Mouse (Mus musculus) hindbrain, embryonic 11.5 days (tissue): ENCODE data around the gene Gabpa. TPM values are rescaled to one million over a fixed set of nuclear protein-coding genes. Genes with fewer than 3 reads are reported as not detected.

ENCODE experiments used
- ATAC-seq: fragments of 200-750 bp; cut with Nextera tagmentation; 2 replicates; pipeline ENCODE4 v1.8.0; 2017; ENCODE audit warnings: mild to moderate bottlenecking, moderate TSS enrichment, moderate library complexity; ENCODE audit not compliant: low FRiP score
- DNase-seq: peaks from one replicate; pipeline ENCODE4 v3.0.0-alpha.2; 2015; ENCODE audit warnings: low spot score
- H3K27ac ChIP-seq: fragments of 300-500 bp; sonication (generic); 2 replicates; pipeline ENCODE4 v1.5.1; 2014; ENCODE audit warnings: mild to moderate bottlenecking, low read depth, low read length
- H3K27me3 ChIP-seq: fragments of 300-500 bp; sonication (generic); 2 replicates; pipeline ENCODE4 v1.6.1; 2014; ENCODE audit warnings: mild to moderate bottlenecking, low read length, moderate library complexity, mixed read lengths; ENCODE audit not compliant: control insufficient read depth, insufficient read depth
- H3K36me3 ChIP-seq: fragments of 300-500 bp; sonication (generic); 2 replicates; pipeline ENCODE4 v1.6.1; 2014; ENCODE audit warnings: mild to moderate bottlenecking, low read length, moderate library complexity, mixed read lengths; ENCODE audit not compliant: control insufficient read depth, insufficient read depth
- H3K4me1 ChIP-seq: fragments of 300-500 bp; sonication (generic); replicated peaks from 2 replicates; pipeline ENCODE4 v1.6.1; 2014; ENCODE audit warnings: low read length, mixed read lengths; ENCODE audit not compliant: control insufficient read depth, insufficient read depth
- H3K4me2 ChIP-seq: fragments of 300-500 bp; sonication (generic); replicated peaks from 2 replicates; pipeline ENCODE4 v1.6.1; 2014; ENCODE audit warnings: mild to moderate bottlenecking, low read depth, low read length
- H3K4me3 ChIP-seq: fragments of 300-500 bp; sonication (generic); 2 replicates; pipeline ENCODE4 v1.5.1; 2014; ENCODE audit warnings: low read depth, low read length
- H3K9ac ChIP-seq: fragments of 300-500 bp; sonication (generic); 2 replicates; pipeline ENCODE4 v1.6.1; 2014; ENCODE audit warnings: low read depth, low read length
- H3K9me3 ChIP-seq: fragments of 300-500 bp; sonication (generic); 2 replicates; pipeline ENCODE4 v1.6.1; 2016; ENCODE audit warnings: low read length; ENCODE audit not compliant: control insufficient read depth
- WGBS: fragments of 180-500 bp; shearing (Covaris S2); extraction: QIAGEN DNeasy Blood & Tissue Kit; methylation state at CpG from one replicate; pipeline ENCODE4 v1.1.7; 2014; 5-methylcytosine and 5-hydroxymethylcytosine counted together
- polyA plus RNA-seq: library from polyadenylated mRNA; unstranded; fragments of >200 nt; fragmentation: Nextera tagmentation; extraction: Ambion mirVana; gene quantifications from 2 replicates; pipeline ENCODE4 v1.2.1, GENCODE M21; 2014

The Gabpa gene
- polyA plus RNA-seq, 1 experiment from 2014 or later = 34.8 TPM

- no peaks in the 10 kb centered on the region for H3K9me3 ChIP-seq
- ATAC-seq (no peak), DNase-seq (no peak)
- H3K4me3 ChIP-seq = no peak overlapping the region
- H3K27ac ChIP-seq = no peak overlapping the region
- 91% methylated on average over 7 of the region's 7 CpGs for WGBS
- H3K4me1 ChIP-seq = no peaks in the 10 kb centered on the region
- H3K36me3 ChIP-seq = no peaks in the 10 kb centered on the region
- H3K4me2 ChIP-seq = no peak overlapping the region
- H3K9ac ChIP-seq = no peak overlapping the region
- H3K27me3 ChIP-seq = no peaks in the 10 kb centered on the region
These were observed 41.0 kb downstream of the Gabpa start for GRCm38 (mm10) chr16:84875718-84876035.

GRCm38 (mm10) chr16:84876082-84876481 is 41.4 kb downstream of the Gabpa start:
- 59% methylated on average over 8 of the region's 8 CpGs for WGBS

GRCm38 (mm10) chr16:84879146-84879545 is 44.4 kb downstream of the Gabpa start:
- 25% methylated on average over 5 of the region's 5 CpGs for WGBS
- ATAC-seq = no peak
- Histone ChIP-seq H3K4me3 (no peak overlapping the region), H3K4me2 (no peak overlapping the region), H3K9me3 (no peaks in the 10 kb centered on the region), H3K36me3 (no peaks in the 10 kb centered on the region), H3K9ac (no peak overlapping the region), H3K27me3 (no peaks in the 10 kb centered on the region), H3K27ac (no peak overlapping the region), H3K4me1 (no peaks in the 10 kb centered on the region)
- DNase-seq = peak; percentile 84

More at GRCm38 (mm10) chr16:84876082-84876481, 41.4 kb downstream of the Gabpa start:
- Histone ChIP-seq H3K9me3 (no peaks in the 10 kb centered on the region), H3K36me3 (no peaks in the 10 kb centered on the region), H3K9ac (no peak overlapping the region), H3K4me1 (no peaks in the 10 kb centered on the region), H3K27me3 (no peaks in the 10 kb centered on the region), H3K4me3 (no peak overlapping the region), H3K27ac (no peak overlapping the region), H3K4me2 (no peak overlapping the region)
- no peak for ATAC-seq
- DNase-seq = no peak

GRCm38 (mm10) chr16:84881168-84881567 is 46.4 kb downstream of the Gabpa start:
- Histone ChIP-seq H3K9me3 (no peaks in the 10 kb centered on the region), H3K36me3 (no peaks in the 10 kb centered on the region), H3K4me3 (no peak overlapping the region), H3K4me2 (no peak overlapping the region), H3K27ac (no peak overlapping the region), H3K9ac (no peak overlapping the region), H3K27me3 (no peaks in the 10 kb centered on the region), H3K4me1 (no peaks in the 10 kb centered on the region)
- no peak for DNase-seq
- WGBS = 83% methylated on average over 9 of the region's 9 CpGs
- ATAC-seq = no peak

GRCm38 (mm10) chr16:84881754-84882321 is 47.1 kb downstream of the Gabpa start:
- Histone ChIP-seq H3K27ac (no peak overlapping the region), H3K27me3 (no peaks in the 10 kb centered on the region), H3K36me3 (no peaks in the 10 kb centered on the region), H3K4me2 (no peak overlapping the region), H3K4me1 (no peaks in the 10 kb centered on the region), H3K9me3 (no peaks in the 10 kb centered on the region), H3K9ac (no peak overlapping the region), H3K4me3 (no peak overlapping the region)
- 94% methylated on average over 8 of the region's 8 CpGs for WGBS
- DNase-seq = no peak
- ATAC-seq = no peak

- Histone ChIP-seq H3K9ac (no peak overlapping the region), H3K4me1 (no peaks in the 10 kb centered on the region), H3K27ac (no peak overlapping the region), H3K4me3 (no peak overlapping the region), H3K27me3 (no peaks in the 10 kb centered on the region), H3K4me2 (no peak overlapping the region), H3K9me3 (no peaks in the 10 kb centered on the region), H3K36me3 (no peaks in the 10 kb centered on the region)
- ATAC-seq (no peak), DNase-seq (no peak)
- WGBS = 91% methylated on average over 8 of the region's 8 CpGs
These were observed 49.8 kb downstream of the Gabpa start for GRCm38 (mm10) chr16:84884572-84884971.

- 91% methylated on average over 4 of the region's 4 CpGs for WGBS
- Histone ChIP-seq H3K4me1 (no peaks in the 10 kb centered on the region), H3K4me3 (no peak overlapping the region), H3K9me3 (no peaks in the 10 kb centered on the region), H3K4me2 (no peak overlapping the region), H3K36me3 (no peaks in the 10 kb centered on the region), H3K9ac (no peak overlapping the region), H3K27me3 (no peaks in the 10 kb centered on the region), H3K27ac (no peak overlapping the region)
- DNase-seq (no peak), ATAC-seq (no peak)
These were observed 68.3 kb downstream of the Gabpa start for GRCm38 (mm10) chr16:84902995-84903394.

GRCm38 (mm10) chr16:84911477-84912165 is 76.9 kb downstream of the Gabpa start:
- WGBS = 86% methylated on average over 8 of the region's 8 CpGs
- H3K4me3 ChIP-seq = no peak overlapping the region
- H3K9ac ChIP-seq = no peak overlapping the region
- H3K27ac ChIP-seq = no peak overlapping the region
- ATAC-seq (no peak), DNase-seq (no peak)
- no peak overlapping the region for H3K4me2 ChIP-seq
- H3K9me3 ChIP-seq = no peaks in the 10 kb centered on the region
- H3K27me3 ChIP-seq = no peaks in the 10 kb centered on the region
- no peaks in the 10 kb centered on the region for H3K4me1 ChIP-seq
- no peaks in the 10 kb centered on the region for H3K36me3 ChIP-seq
